Mouse (Mus musculus) lung, postnatal 4 days (tissue): Measurements from ENCODE around the gene Fance.
A peak's percentile ranks its signal among the peaks of the same experiment; 100 is the strongest.

Experiments used
- DNase-seq, 2 experiments: peaks; one replicate each; pipeline ENCODE4 v3.0.0; 2021

Fance gene

DNA sequence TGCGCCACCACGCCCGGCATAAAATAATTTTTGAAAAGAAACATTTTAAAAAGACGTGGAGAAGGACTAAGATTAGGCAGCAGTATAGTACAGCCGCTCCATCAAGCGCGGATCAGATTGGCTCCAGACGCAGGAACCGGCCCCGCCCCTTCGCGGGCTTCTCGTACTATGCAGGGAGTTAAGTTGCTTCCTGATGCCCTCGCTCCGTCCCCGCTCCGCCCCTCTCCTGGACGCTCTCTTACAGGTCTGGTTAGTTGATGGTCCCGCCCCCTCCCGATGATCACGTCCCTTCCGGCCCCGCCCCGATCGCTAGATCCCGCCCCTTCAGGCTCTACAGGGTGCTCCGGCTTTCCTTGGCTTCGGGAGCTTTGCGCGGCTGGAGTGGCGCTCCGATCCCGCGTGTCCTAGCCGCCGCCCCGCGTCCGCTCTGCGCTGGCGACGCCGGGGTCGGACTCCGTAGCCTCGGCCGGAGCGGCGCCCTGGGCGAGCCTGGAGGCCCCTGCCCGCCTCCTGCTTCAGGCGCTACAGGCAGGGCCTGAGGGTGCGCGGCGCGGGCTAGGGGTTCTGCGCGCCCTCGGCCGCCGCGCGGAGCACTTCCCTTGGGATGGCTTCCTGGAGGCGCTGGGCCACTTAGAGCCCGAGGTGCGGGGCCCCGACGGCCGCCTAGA, at the start of gene Fance:
TSS of gene Fance (plus strand) at position 308 of the 668 bp plus-strand sequence.
- DNase-seq, result peak; percentile 96 to 98

DNA sequence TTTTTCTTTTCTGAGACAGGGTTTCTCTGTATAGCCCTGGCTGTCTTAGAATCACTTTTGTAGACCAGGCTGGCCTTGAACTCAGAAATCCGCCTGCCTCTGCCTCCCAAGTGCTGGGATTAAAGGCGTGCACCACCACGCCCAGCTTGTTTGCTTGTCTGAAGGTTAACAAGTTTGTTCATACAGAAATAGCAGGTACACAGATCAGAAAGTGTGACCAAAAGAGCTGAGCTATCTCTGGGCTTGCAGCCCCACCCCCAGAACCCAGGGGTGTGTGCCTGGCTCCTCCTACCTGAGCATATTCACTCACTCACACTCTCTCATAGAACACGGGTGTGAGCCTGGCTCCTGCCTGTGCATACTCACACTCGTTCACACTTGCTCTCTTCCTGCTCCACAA, 46.1 kb upstream of the Fance start:
- DNase-seq, result no peak

DNA sequence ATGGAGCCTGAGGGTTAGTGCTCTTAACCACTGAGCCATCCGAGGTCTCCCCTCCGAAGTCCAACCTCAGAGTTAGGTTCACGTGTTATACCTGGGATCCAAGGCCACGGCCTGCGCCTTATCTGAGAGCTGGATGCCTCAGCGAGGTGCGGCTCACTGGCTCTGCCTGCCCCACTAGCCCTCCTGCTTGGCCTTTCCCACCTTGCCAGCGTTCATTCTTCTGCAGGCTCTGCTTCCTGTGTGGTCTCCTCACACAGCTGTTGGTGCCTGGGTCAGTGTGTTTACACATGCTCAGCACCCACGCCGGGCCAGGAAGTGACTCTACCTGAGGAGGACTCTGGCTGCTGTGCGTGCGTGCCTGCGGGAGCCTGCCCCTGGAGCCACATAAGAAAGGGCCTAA, 43.2 kb upstream of the Fance start:
- no peak for DNase-seq

DNA sequence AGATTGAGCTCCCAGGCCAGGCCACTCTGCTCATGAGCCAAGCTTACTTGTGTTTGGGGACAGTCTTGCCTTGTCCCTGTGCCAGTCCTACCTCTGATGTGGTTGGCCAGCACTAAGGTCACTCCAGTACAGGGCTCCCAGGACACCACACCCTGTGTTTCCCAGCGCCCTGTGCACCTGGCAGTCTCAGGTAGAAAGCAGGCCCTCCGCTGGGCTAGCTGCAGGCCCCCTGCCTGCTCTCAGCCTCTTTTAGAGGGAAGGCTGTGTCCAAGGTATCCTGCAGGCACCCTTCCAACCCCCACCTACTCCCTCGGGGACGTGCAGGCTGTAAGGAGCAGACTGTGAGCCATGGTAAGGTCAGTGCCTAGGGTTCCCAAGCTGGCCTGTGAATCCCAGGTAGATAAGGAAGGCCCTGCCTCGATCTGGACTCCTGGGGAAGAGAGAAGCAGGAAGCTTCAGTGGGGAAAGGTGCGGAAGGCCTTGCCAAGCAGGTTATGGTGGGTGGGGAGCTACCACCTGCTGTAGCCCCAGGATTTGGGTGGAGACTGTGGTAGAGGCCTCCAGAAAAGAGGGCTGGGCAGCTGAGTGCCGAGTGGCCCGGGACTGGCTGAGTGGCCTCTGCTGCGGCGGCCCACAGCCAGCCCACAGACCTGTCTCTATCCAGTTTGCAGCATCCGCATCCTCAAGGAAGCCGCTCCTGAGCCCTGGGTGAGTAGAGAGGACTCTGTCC, 41.6 kb upstream of the Fance start:
- no peak for DNase-seq

DNA sequence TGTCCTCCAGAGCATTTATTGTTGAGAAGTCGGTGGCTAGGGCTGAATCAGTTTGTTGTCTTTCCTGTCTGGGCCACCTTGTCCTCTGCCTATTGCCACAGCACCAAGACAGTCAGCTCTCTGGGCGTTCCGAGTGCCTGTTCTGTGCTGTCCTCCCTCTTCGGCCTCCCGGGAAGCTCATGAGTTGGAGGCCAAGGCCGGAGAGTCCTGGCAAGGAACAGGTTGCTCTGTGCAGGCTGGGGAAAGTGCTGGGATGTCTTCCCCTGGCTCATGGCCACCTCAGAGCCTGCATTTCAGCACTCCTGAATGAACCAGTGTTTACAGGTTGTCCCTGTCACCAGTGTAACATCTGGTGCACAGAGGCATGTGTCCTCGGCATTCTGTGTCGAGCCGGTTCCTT, 41.0 kb upstream of the Fance start:
- no peak for DNase-seq

DNA sequence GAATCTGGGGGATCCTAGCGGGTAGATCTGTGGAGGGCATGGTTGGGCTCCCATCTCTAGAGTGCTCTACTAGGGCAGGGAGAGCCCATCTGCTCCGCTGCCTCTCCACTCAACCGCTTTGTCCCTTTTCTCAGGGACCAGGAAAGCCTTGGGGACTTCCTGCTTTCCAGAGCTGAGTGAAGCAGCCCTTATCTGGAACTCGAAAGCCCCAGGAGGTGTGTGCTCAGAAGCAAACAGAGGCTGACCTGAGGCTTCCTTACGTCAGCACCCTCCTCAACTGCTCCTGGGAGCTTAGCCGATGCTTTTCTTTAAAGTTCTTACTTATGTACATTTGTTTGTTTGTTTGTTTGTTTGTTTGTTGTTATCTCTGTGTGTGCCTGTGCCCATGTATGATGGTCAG, 40.5 kb upstream of the Fance start:
- DNase-seq, result no peak

DNA sequence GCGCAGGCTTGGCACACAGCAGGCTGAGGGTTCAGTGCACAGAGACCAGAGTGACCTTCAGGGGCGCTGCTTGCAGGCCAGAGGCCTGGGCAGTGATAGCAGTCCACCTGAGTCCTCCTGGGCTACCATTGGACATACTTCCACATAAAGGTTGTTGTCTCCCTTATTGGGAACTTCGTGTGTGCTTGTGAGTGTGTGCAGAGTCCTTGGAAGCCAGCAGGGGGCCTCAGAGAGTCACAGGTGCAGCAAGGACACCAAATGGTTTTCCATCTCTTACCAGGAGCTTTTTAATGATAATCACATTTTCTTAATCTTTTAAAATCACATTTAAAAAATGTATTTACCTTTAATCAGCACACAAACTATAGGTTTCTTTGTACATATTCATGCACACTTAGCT, 38.6 kb upstream of the Fance start:
- DNase-seq, result peak in 1 of 2 experiments; percentile 50

DNA sequence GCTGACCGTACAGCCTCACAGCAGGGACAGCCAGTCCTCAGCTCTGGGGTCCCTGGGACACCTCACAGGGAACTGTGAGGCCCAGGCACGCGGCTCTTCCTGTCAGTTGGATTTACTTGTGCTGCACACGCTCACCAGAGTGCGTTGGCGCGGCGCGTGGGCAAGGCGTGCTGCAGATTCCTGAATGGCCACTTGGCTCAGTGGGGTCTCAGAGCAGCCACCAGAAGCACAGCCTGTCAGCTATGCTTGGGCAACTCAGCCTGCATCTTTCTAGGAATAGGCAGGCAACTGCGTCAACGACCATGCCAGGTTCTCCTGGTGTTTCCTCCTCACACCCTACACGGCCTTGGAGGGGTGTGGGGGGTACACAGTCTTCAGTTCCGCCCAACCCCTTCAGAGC, 36.1 kb upstream of the Fance start:
- no peak for DNase-seq

DNA sequence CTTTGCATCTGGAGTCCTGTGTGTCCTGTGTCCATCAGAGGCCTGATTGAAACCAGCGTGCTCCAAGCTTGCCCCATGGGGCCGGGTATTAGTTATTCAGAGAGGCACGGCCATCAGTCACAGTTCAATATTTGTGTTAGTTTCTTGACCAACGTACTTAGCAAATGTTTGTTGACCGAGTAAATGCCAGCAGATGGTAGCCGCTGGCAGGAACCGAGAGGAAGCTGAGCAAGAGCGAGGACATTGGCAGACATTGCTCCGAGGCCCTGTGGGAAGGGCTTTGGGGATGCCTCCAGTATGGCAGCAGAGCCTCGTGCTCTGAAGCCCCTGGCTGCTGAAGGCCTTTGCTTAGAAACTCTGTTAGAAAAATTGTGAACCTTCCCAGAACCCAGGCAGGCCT, 35.6 kb upstream of the Fance start:
- no peak for DNase-seq

DNA sequence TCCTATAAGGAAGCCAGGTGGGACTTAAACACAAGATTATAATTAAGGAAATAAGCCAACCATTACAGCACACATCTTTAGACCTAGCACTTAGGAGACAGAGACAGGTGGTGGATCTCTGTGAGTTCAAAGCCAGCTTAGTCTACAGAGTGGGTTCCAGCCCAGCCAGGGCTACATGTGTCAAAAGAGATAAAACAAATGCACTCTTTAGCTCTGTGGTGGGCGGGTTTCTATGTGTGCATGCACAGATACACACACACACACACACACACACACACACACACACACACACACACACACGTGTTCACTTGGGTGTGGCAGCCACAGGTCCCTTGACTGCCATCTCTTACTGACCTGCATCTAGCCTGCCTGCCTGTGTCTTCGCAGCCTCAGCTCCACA, 35.2 kb upstream of the Fance start:
- no peak for DNase-seq

DNA sequence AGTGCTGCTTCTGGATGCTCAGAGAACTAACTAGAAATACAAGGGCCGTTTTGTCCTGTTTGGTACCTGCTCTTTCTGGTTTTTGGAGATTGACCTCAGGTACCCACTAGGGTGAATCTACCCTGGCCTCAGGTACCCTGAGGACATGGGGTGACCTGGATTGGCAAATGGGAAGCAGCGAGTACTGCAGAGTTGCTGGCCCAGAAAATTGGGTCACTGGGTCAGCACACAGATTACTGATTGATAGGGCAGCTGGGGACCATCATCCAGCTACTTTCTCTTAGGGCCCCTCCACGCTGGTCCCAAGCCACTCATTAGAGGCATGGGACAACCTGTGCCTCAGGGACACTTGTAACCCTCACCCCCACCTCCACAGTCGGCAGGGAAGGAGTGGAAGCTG, 34.1 kb upstream of the Fance start:
- no peak for DNase-seq

DNA sequence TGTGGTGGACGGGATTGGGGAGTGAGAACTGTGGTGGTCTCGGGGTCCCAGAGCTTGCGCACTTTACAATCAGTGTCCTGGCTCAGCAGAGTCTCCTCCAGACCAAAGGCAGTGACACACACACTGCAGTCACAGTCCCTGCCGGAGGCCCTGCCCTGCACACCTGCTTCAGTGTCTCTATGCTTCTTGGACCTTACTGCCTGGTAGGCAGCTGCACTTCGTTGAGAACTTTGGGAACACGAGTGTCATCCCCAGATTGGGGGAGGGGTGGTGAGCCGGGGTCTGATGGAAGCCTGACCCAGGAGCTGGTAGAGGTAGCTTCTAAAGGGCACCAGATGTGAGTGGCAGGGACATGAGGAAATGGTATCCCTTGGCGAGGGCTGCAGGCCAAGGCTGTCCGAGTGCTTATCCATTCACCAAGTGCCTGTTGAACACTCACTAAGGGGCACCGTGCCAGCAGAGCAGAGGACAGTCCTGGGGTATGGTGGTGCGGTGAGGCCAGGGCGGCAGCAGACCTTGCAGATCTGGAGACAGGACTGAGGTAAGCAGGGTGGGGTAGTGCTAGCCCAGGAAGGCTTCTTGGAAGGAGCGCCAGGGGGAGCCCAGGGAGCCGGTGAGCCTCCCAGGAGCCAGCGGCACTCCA, 33.4 kb upstream of the Fance start:
- DNase-seq, result peak; percentile 74 to 81

DNA sequence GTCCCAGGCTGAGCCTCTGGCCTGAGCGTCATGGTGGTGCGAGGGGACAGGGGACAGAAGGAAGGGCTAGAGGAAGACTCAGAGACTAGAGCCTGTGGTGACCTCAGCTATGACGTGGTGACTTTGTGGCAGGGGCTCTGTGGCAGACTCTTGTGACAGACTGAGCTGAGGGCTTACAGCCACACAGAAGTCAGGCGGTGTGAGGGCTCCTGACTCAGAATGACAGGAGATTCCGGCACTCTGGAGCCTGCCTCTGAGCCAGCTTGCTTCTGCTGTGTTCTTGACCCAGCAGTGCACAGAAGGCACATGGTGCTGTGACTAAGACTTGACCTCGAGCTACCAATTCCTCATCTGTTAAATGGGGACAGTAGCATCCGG, 32.9 kb upstream of the Fance start:
- DNase-seq, result no peak

DNA sequence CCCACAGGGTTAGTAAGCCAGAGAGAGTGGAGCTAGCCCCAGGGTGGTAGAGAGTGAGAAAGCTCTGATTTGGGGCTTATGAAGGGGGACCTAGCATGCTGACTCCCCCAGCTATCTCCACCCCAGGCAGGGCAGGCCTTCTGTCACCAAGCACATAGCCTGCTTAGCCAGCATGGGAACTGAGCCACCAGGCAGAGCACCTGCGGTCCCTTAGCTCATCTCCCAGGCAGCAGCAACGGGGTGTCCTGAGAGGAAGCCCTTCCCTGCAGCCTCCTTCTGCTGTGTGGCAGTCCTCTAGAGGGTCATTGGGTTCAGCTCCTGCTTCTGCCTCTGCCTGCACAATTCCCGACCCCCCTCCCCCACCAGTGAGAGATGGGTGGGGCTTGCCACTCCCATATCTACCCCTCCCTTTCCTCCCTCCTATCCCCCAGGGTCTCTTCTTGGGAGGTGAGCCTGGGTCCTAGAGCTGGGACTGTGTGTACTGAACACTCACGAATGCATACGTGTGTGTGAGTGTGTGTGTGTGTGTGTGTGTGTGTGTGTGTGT, 32.4 kb upstream of the Fance start:
- no peak for DNase-seq

DNA sequence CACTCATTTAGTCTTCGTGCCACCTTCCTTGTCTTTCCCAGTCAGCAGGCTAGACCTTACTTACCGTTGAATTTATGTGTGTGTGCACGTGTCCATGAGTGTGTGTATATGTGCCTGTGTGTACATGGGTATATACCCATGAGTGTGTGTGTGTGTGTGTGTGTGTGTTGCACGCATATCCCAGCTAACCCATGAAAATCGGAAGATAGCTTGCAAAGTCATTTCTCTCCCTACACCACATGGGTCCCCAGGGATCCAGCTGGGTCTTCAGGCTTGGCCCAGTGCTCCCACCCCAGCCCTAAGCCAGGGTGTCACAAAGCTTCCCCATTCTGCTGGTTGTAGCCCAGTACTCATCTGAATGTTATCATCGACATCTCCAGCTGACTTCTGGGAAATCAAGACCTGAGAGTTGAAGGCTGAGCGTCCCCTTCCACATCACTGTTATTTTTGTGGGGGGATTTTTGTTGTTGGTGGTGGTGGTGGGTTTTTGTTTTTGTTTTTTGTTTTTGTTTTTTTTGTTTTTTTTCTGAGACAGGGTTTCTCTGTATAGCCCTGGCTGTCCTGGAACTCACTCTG, 31.4 kb upstream of the Fance start:
- no peak for DNase-seq

DNA sequence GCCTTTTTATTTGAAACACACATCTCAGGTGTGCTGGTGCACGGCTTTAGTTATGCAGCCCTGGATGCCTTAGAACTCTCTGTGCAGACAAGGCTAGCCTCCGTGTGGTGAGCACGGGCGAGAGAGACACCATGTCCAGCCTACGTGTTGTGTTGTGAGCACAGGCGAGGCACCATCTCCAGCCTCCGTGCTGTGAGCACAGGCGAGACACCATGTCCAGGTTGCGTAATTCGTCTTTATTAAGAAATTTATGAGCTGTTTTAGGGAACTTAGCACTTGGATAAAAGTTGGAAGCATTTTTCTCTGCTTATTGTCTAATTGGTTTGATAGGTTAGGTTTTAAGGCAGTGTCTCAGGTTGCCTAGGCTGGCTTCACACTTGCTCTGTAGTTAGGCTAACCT, 30.1 kb upstream of the Fance start:
- DNase-seq, result no peak

DNA sequence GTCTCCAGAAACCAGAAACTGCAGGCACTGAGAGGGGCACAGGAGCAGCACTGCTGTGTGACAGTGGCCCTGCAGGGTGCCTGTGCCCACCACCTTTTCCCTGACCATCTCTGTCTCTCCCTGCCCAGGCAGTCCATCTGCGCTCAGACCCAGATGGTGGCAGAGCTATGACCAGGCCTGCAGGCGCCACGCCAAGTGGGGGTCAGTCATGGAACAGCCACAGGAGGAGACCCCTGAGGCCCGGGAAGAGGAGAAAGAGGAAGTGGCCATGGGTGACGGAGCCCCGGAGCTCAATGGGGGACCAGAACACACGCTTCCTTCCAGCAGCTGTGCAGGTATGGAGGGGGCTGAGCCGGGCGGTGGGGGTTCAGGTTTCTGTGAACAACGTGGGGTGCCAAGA, 27.2 kb upstream of the Fance start:
- DNase-seq, result no peak

DNA sequence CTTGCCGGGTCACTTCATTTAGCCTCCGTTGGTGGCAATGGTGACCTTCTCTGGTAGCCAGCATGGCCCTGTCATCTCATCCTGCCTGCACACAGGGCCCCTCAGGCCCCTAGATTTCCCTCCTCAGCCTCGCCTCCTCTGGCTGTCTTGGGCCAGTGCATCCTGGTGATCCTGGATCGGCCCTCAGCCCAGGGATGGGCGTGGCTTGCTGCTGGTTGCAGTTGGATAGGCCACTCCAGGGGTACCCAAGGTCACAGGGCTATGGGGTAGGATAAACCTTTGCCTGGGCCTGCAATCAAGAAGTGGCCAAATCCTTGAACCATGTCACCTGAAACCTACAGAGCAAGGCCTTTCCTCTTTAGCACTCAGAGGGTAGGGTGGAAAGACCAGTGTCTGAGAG, 26.4 kb upstream of the Fance start:
- DNase-seq, result no peak

DNA sequence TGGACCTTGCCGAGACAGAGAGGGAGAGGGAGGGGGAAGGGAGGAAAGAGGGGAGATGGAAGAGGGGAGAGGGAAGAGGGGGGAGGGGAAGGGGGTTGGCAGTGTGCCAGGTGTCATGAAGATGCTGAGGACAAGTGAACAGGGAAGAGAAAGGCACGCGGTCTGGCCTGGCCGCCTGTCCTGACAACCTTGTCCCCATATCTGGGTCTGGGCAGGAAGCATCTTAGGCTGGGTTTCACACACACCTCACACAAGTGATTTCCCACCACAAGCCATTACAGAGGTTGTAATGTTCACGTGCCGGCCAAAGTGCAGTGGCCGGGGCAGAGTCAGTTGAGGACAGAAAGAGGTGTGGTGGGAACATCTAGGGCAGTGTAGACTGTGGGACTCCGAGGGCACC, 25.7 kb upstream of the Fance start:
- no peak for DNase-seq

DNA sequence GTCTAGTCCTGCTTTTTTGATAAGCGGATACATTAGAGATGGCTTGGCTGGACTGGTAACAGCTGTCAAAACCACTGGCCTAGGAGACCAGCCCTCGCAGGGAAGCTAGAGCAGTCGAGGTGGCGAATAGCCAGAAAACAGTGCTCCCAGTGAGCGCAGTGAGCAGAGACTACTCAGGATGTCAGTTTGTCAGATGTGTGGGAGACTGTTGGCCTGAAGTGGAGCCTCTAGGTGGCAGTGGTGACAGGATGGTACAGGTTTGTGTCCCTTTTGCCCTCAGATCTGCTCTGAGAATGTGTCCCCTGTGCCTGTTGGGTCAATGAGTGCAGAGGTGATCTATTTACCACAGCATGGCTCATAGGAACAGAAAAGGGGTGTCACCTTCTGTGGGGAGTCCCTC, 25.3 kb upstream of the Fance start:
- DNase-seq, result peak in 1 of 2 experiments; percentile 34

DNA sequence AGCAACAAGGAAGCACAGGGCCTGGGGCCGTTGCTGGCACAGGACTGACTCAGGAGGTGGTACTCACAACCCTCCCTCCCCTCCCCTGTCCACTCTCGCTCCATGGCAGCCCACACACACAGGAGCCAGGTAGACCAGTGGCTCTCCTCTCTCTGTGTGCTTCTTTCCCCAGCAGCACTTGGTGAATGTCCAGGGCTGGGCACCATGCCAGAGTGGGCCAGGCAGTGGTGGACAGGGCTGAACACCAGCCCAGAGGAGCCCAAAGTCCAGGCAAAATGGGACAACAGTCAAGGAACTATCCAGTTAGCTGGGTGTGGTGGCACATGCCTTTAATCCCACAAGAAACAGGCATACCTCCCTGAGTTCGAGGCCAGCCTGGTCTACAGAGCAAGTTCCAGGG, 23.1 kb upstream of the Fance start:
- DNase-seq, result peak; percentile 76 to 79

DNA sequence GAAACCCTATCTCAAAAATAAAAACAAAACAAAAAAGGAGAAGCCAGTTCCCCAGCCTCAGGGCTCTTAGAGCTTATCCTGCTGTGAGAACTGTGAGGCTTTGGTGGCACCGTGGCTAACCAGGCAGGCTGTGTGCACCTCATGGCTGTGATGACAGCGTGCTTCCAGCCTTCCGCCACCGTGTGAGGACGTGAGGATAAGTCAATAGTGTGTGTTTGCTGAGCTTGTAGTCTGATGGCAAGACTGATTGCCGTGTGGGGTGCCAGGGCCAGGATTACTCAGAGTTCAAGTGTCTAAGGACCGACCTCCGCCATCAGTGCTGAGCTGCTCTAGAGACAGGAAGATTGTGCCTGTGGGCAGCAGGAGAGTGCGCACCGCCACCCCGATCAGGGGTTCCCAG, 22.6 kb upstream of the Fance start:
- peak; percentile 37 to 73 for DNase-seq

DNA sequence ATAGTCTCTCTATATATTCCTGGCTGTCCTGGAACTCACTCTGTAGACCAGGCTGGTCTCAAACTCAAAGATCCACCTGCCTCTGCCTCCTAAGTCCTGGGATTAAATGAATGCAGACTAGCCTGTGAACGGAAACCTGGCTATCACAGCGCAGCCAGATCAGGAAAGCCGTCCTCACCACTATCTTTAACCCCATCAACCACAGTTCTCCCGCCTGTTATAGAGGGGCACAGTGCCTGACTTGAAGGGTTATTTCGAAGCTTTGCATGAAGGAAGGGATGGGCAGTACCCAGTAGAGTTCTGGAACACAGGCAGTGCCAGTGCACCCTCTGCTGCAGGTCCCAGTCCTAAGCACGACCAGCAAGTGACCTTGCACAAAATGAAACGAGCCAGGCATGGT, 22.0 kb upstream of the Fance start:
- no peak for DNase-seq

DNA sequence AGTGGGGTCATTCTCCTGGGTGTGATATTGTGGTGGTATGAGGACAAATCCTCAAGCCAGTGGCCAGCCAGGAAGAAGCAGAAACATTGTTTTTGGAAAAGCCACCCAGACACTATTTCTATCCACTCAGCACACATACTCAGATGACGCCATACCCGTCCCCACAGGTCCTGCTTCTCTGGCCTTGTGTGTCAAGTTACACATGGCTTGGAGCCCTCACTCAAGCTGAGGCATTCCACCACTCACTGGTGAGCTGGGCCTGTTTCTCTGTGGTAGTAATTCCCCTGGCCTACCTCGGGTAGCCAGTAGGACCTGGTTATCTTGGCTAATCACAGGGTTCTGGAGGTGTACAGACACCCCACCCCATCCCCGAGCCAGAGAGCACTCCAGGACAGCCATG, 19.6 kb upstream of the Fance start:
- DNase-seq, result no peak
